Mouse (Mus musculus): Measurements from ENCODE around the gene Akip1. TPM values are rescaled to one million over a fixed set of nuclear protein-coding genes. Genes with fewer than 3 reads are reported as not detected.

Akip1 gene
- polyA plus RNA-seq, 1 experiment = 30.8 TPM

GRCm38 (mm10) chr7:109707023-109707785 lies 3.7 kb downstream of the Akip1 start:
- no peak for DNase-seq (ENCODE audit: low spot score)

- DNase-seq (ENCODE audit: low spot score) = no peak
Observed at GRCm38 (mm10) chr7:109708961-109709382, 5.5 kb downstream of the Akip1 start.

GRCm38 (mm10) chr7:109710069-109710468 lies 6.6 kb downstream of the Akip1 start:
- no peak for DNase-seq (ENCODE audit: low spot score)

GRCm38 (mm10) chr7:109712198-109712597 lies 8.7 kb downstream of the Akip1 start:
- no peak for DNase-seq (ENCODE audit: low spot score)

- no peak for DNase-seq (ENCODE audit: low spot score)
Observed at GRCm38 (mm10) chr7:109713434-109713982, 10.0 kb downstream of the Akip1 start.

- DNase-seq (ENCODE audit: low spot score) = no peak
Observed at GRCm38 (mm10) chr7:109719286-109719685, 15.8 kb downstream of the Akip1 start.

- DNase-seq (ENCODE audit: low spot score) = no peak
Observed at GRCm38 (mm10) chr7:109722618-109723017, 19.1 kb downstream of the Akip1 start.

GRCm38 (mm10) chr7:109723114-109723513 lies 19.6 kb downstream of the Akip1 start:
- no peak for DNase-seq (ENCODE audit: low spot score)

GRCm38 (mm10) chr7:109723697-109724096 lies 20.2 kb downstream of the Akip1 start, which contains the start of gene BC051019:
Gene BC051019 (minus strand): TSS chr7:109723850.
- DNase-seq (ENCODE audit: low spot score) = no peak

- DNase-seq (ENCODE audit: low spot score) = no peak
Observed at GRCm38 (mm10) chr7:109731626-109732025, 28.1 kb downstream of the Akip1 start, which contains the start of gene Ascl3. Gene Ascl3 (minus strand): TSS chr7:109731726.

GRCm38 (mm10) chr7:109734806-109735205 lies 31.3 kb downstream of the Akip1 start:
- no peak for DNase-seq (ENCODE audit: low spot score)

- no peak for DNase-seq (ENCODE audit: low spot score)
Observed at GRCm38 (mm10) chr7:109739822-109740370, 36.4 kb downstream of the Akip1 start.

GRCm38 (mm10) chr7:109741060-109741459 lies 37.6 kb downstream of the Akip1 start:
- no peak for DNase-seq (ENCODE audit: low spot score)

GRCm38 (mm10) chr7:109741703-109742102 lies 38.2 kb downstream of the Akip1 start:
- no peak for DNase-seq (ENCODE audit: low spot score)

- no peak for DNase-seq (ENCODE audit: low spot score)
Observed at GRCm38 (mm10) chr7:109747747-109748146, 44.3 kb downstream of the Akip1 start.

- no peak for DNase-seq (ENCODE audit: low spot score)
Observed at GRCm38 (mm10) chr7:109751427-109752007, 48.0 kb downstream of the Akip1 start.

GRCm38 (mm10) chr7:109752008-109752925 lies 48.8 kb downstream of the Akip1 start, which contains the start of gene Tmem9b:
Gene Tmem9b (minus strand): TSS chr7:109752875.
- peak; percentile 89 for DNase-seq (ENCODE audit: low spot score)

GRCm38 (mm10) chr7:109754034-109754433 lies 50.5 kb downstream of the Akip1 start:
- no peak for DNase-seq (ENCODE audit: low spot score)

- DNase-seq (ENCODE audit: low spot score) = no peak
Observed at GRCm38 (mm10) chr7:109756291-109756690, 52.8 kb downstream of the Akip1 start.

Data from urinary bladder, adult 2 months (tissue).